Mouse (Mus musculus) intestine, embryonic 14.5 days (tissue): ENCODE results near the gene 4930572O03Rik. TPM values are rescaled to one million over a fixed set of nuclear protein-coding genes. Genes with fewer than 3 reads are reported as not detected.
"Not testable (repeated sequence)": the region's sequence is repeated elsewhere in the genome, so short reads cannot be mapped to it uniquely, and the experiment has no call there.

Experiments used
- ATAC-seq: fragments of 200-750 bp; cut with Nextera tagmentation; replicated peaks from 2 replicates; pipeline ENCODE4 v1.8.0; 2017; ENCODE audit warnings: low read depth, moderate number of reproducible peaks, moderate TSS enrichment, moderate library complexity; ENCODE audit not compliant: low FRiP score, low TSS enrichment
- DNase-seq: peaks from one replicate; pipeline ENCODE4 v3.0.0-alpha.2; 2018; ENCODE audit warnings: low spot score
- H3K27ac ChIP-seq: fragments of 300-500 bp; sonication (generic); 2 replicates; pipeline ENCODE4 v1.5.1; 2014; ENCODE audit warnings: low read depth, mild to moderate bottlenecking, control low read depth
- H3K27me3 ChIP-seq: fragments of 300-500 bp; sonication (generic); replicated peaks from 2 replicates; pipeline ENCODE4 v1.6.1; 2014; ENCODE audit warnings: low read length, control low read depth; ENCODE audit not compliant: control insufficient read depth, insufficient read depth
- H3K36me3 ChIP-seq: fragments of 300-500 bp; sonication (generic); 2 replicates; pipeline ENCODE4 v1.6.1; 2014; ENCODE audit warnings: low read length, control low read depth; ENCODE audit not compliant: control insufficient read depth, insufficient read depth
- H3K4me1 ChIP-seq: fragments of 300-500 bp; sonication (generic); replicated peaks from 2 replicates; pipeline ENCODE4 v1.6.1; 2014; ENCODE audit warnings: low read length, control low read depth, mixed read lengths; ENCODE audit not compliant: control insufficient read depth, insufficient read depth
- H3K4me2 ChIP-seq: fragments of 300-500 bp; sonication (generic); 2 replicates; pipeline ENCODE4 v1.6.1; 2014; ENCODE audit warnings: low read length
- H3K4me3 ChIP-seq: fragments of 300-500 bp; sonication (generic); 2 replicates; pipeline ENCODE4 v1.5.1; 2014; ENCODE audit warnings: low read depth, low read length, control low read depth, mixed read lengths
- H3K9ac ChIP-seq: fragments of 300-500 bp; sonication (generic); 2 replicates; pipeline ENCODE4 v1.6.1; 2014; ENCODE audit warnings: mild to moderate bottlenecking, low read length
- H3K9me3 ChIP-seq: fragments of 300-500 bp; sonication (generic); 2 replicates; pipeline ENCODE4 v1.6.1; 2016; ENCODE audit warnings: low read length, control low read depth; ENCODE audit not compliant: control insufficient read depth
- WGBS: fragments of 180-500 bp; shearing (Covaris S2); extraction: QIAGEN DNeasy Blood & Tissue Kit; methylation state at CpG from one replicate; pipeline ENCODE4 v1.1.7; 2014; 5-methylcytosine and 5-hydroxymethylcytosine counted together
- polyA plus RNA-seq: library from polyadenylated mRNA; unstranded; fragments of >200 nt; fragmentation: Nextera tagmentation; extraction: Ambion mirVana; gene quantifications from 2 replicates; pipeline ENCODE4 v1.2.1, GENCODE M21; 2014

The 4930572O03Rik gene
- not detected in 2 replicates for polyA plus RNA-seq

GRCm38 (mm10) chr5:15656959-15657358, at the start of gene 4930572O03Rik:
TSS of gene 4930572O03Rik (minus strand) at chr5:15657059.
- DNase-seq, H3K27me3 ChIP-seq, H3K27ac ChIP-seq, H3K36me3 ChIP-seq, H3K9me3 ChIP-seq, H3K9ac ChIP-seq, H3K4me3 ChIP-seq, H3K4me1 ChIP-seq, H3K4me2 ChIP-seq, ATAC-seq: not testable (repeated sequence)
- 87% methylated on average over 1 of the region's 1 CpGs for WGBS

DNA sequence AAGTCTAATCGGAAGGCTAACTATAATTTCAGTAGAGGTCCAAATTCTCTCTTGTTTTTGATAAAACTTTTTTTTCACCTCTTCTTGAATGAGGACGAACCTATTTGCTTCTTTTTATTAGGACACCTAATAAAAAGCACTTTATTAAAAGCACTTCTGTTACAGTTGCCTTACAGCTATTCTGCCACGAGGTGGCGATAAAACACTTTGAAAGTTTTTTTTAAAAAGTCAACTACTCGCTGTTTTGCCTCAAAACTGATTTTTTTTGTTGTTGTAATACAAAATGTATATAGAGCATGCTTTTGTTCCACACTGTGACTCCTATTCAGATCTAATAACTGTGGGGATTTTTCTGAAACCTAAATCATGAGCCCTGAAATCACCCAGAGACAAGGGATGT, 46.0 kb upstream of the 4930572O03Rik start:
- not testable (repeated sequence) for H3K27ac ChIP-seq, H3K9ac ChIP-seq, H3K4me3 ChIP-seq, DNase-seq, H3K36me3 ChIP-seq, H3K4me1 ChIP-seq, H3K9me3 ChIP-seq, H3K27me3 ChIP-seq, ATAC-seq, H3K4me2 ChIP-seq
- WGBS, result 26% methylated on average over 5 of the region's 5 CpGs

- not testable (repeated sequence) for H3K4me2 ChIP-seq, DNase-seq, H3K27me3 ChIP-seq, H3K4me3 ChIP-seq, ATAC-seq, H3K9ac ChIP-seq, H3K4me1 ChIP-seq, H3K9me3 ChIP-seq, H3K36me3 ChIP-seq, H3K27ac ChIP-seq
- WGBS, result 48% methylated on average over 2 of the region's 2 CpGs
Observed at GRCm38 (mm10) chr5:15697719-15698118, 40.9 kb upstream of the 4930572O03Rik start.

DNA sequence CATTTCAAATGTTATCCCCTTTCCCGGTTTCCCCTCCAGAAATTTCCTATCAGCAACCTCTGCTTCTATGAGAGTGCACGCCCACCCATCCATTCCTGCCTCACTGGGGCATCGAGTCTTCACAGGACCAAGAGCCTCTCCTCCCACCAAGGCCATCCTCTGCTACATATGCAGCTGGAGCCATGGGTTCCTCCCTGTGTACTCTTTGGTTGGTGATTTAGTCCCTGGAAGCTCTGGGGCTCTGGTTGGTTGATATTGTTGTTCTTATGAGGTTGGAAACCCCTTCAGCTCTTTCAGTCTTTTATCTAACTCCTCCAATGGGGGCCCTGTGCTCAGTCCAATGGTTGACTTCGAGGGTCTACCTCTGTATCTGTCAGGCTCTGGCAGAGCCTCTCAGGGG, 35.0 kb upstream of the 4930572O03Rik start:
- H3K4me3 ChIP-seq, H3K36me3 ChIP-seq, H3K27me3 ChIP-seq, H3K9me3 ChIP-seq, H3K9ac ChIP-seq, H3K4me2 ChIP-seq, H3K4me1 ChIP-seq, ATAC-seq, H3K27ac ChIP-seq, DNase-seq: not testable (repeated sequence)
- WGBS, result 82% methylated on average over 4 of the region's 4 CpGs

DNA sequence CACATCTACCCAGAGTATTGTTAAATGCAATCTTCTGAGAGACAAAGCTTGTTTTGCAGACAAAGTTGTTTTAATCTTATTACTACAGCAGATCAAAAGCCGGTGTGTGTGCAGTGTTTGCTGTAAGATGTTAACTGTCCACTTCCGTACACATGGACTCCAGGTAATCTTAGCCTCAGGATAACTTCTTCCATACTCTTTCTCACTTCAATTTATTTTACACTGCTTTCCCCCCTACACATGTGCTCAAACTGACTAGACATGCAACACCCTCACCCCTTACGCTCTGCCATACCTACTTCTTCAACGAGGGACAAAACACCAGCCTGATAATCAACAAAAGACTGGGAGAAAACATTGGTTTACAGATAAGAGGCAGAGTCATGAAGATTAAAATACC, 34.0 kb upstream of the 4930572O03Rik start:
- WGBS, result 73% methylated on average over 4 of the region's 4 CpGs
- DNase-seq, result peak; percentile 49

DNA sequence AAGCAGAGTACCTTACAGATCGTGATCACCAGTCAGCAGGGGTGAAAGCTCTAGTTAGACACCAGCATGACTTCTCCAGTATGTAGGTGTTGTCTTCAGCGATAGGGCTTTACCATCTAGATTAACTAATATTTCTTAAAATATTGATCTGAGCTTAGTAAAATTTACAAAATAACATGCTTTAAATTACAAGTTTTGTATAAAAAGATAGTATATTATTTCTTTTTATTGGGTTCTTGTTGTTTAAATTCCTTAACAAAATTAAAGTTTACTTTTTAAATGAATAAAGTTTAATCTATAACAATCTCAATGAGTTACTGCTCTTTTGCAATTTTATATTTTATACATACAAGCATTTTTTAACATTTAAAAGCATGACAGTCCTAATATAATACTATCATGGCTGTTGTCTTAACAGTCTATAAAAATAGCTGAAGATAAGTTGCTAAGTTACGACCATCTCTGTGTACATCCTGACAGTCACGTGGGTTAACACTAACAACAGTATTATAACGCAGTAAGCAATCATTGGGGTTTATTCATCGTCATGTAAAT, 32.9 kb upstream of the 4930572O03Rik start:
- ATAC-seq, result peak; percentile 91
- 69% methylated on average over 6 of the region's 6 CpGs for WGBS
- not testable (repeated sequence) for H3K4me1 ChIP-seq, H3K4me2 ChIP-seq, DNase-seq, H3K4me3 ChIP-seq, H3K36me3 ChIP-seq, H3K27me3 ChIP-seq, H3K9ac ChIP-seq, H3K9me3 ChIP-seq, H3K27ac ChIP-seq

More for the DNA sequence above, 34.0 kb upstream of the 4930572O03Rik start:
- H3K9me3 ChIP-seq, H3K27ac ChIP-seq, ATAC-seq, H3K9ac ChIP-seq, H3K4me3 ChIP-seq, H3K36me3 ChIP-seq, H3K4me1 ChIP-seq, H3K4me2 ChIP-seq, H3K27me3 ChIP-seq: not testable (repeated sequence)

DNA sequence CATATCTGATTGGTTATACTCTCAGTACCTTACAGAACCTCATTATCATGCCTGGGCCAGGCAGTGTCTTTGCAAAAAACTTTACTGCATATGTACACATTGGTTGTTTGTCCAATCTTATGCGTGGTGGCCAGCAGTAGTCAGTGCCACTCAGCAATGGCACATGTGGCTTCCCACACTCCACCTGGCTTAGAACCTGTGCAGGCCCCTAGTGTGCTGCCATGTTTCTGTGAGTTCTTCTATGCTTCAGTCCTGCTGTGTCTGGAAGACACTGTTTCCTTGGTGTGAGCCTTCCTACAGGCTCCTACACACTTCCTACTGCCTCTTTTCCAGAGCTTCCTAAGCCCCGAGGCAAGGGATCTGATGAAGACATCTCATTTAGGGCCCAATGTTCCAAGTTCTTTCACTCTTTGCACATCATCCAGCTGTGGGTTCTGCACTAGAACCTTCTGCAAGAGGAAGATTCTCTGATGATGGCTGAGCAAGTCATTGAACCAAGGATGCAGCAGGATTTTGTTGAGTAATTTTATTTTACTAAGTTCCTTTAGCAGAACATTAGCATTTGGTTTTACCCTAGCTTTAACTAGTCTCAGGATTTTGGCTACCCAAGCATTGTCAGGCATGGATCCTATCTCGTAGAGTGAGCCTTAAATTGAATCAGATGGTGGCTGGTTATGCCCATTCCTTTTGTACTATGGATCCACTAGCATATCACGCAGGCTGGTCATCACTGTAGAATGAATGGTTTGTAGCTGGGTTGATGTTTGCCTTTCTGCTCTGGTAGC, 32.2 kb upstream of the 4930572O03Rik start:
- WGBS, result 60% methylated on average over 4 of the region's 4 CpGs
- H3K36me3 ChIP-seq, H3K9me3 ChIP-seq, H3K9ac ChIP-seq, DNase-seq, H3K27me3 ChIP-seq, H3K4me1 ChIP-seq, H3K27ac ChIP-seq, H3K4me2 ChIP-seq, H3K4me3 ChIP-seq: not testable (repeated sequence)
- peak; percentile 80 for ATAC-seq

- DNase-seq, H3K36me3 ChIP-seq, H3K9me3 ChIP-seq, H3K27ac ChIP-seq, H3K27me3 ChIP-seq, H3K4me3 ChIP-seq, H3K9ac ChIP-seq, H3K4me1 ChIP-seq, H3K4me2 ChIP-seq: not testable (repeated sequence)
- ATAC-seq, result peak; percentile 82
- WGBS, result 84% methylated on average over 7 of the region's 10 CpGs
Observed at GRCm38 (mm10) chr5:15681301-15682035, 24.6 kb upstream of the 4930572O03Rik start.
